Comparison of ENCODE assay signal across 12 mouse cellular contexts in genomic region chr17:11926865-11927386, GRCm38 (mm10).
A peak's percentile ranks its signal among the peaks of the same experiment; 100 is the strongest.
DNase-seq lines count a peak whose midpoint lies in the region; ATAC-seq lines count a peak whose summit lies in the region.
"Had no signal": no experiment of that assay in that cellular context is flagged by ENCODE, and none has a peak within 500 bp of the region (broad histone marks: within the 10 kb centered on the region; RNA-seq: fewer than 3 reads in every experiment).

No protein-coding gene starts in this region.

- peak; percentile 72; the same call in 1 of the 2 replicates for ATAC-seq in forebrain, embryonic 12.5 days (ENCODE audit: low FRiP score)
- ATAC-seq in midbrain, embryonic 14.5 days (ENCODE audit: low FRiP score, low TSS enrichment) = no peak
- ATAC-seq in erythroblast, adult 5-6 weeks (replicated peaks; ENCODE audit: low FRiP score, poor library complexity, severe bottlenecking) = no peak

- H3K27ac ChIP-seq in forebrain, embryonic 12.5 days = peak overlapping the region; percentile 71
- peak overlapping the region; percentile 45; the same call in 1 of the 2 replicates for H3K27ac ChIP-seq in midbrain, embryonic 14.5 days (replicated peaks; ENCODE audit: low read depth, low read length)
- H3K27ac ChIP-seq: embryonic facial prominence, embryonic 15.5 days had no signal

- H3K4me3 ChIP-seq in forebrain, embryonic 12.5 days (replicated peaks) = no peak overlapping the region
- H3K4me3 ChIP-seq in midbrain, embryonic 14.5 days (replicated peaks; ENCODE audit: low read depth, low read length) = no peak overlapping the region
- H3K4me3 ChIP-seq: embryonic facial prominence, embryonic 15.5 days had no signal

- H3K27me3 ChIP-seq in forebrain, embryonic 12.5 days = 0 out of 2 replicates have a peak, but pooled peaks cover 4% of the 10 kb centered on the region
- H3K27me3 ChIP-seq in midbrain, embryonic 14.5 days (ENCODE audit: control insufficient read depth, insufficient read depth, low read length) = no peaks in the 10 kb centered on the region
- H3K27me3 ChIP-seq: embryonic facial prominence, embryonic 15.5 days had no signal

- H3K9me3 ChIP-seq in forebrain, embryonic 12.5 days = no peaks in the 10 kb centered on the region
- no peaks in the 10 kb centered on the region for H3K9me3 ChIP-seq in midbrain, embryonic 14.5 days (ENCODE audit: control insufficient read depth, low read length)
- H3K9me3 ChIP-seq: embryonic facial prominence, embryonic 15.5 days had no signal

- H3K9ac ChIP-seq in forebrain, embryonic 12.5 days = no peak overlapping the region
- no peak overlapping the region for H3K9ac ChIP-seq in midbrain, embryonic 14.5 days (replicated peaks; ENCODE audit: low read length)
- H3K9ac ChIP-seq: embryonic facial prominence, embryonic 15.5 days had no signal

- DNase-seq in heart, adult 11 months = peak; percentile 91
- DNase-seq in heart, adult 18-20 months = no peak
- DNase-seq in kidney, adult 9 months = peak; percentile 89
- DNase-seq in midbrain, embryonic 14.5 days = peak; percentile 53
- no peak for DNase-seq in right cerebral cortex, postnatal 10 days (ENCODE audit: low spot score in 2 of 2)
- no peak for DNase-seq in thymus, postnatal 4 days
- DNase-seq: adrenal gland, postnatal 25 days; cerebellum, adult 9-10 months; gastrocnemius, postnatal 14 days had no signal

- 14% methylated on average over 11 of the region's 11 CpGs for WGBS in forebrain, embryonic 12.5 days
- WGBS in midbrain, embryonic 14.5 days = 48% methylated on average over 11 of the region's 11 CpGs

- H3K4me1 ChIP-seq in forebrain, embryonic 12.5 days = peaks cover 3% of the 10 kb centered on the region; the same call in 1 of the 2 replicates
- H3K4me1 ChIP-seq in midbrain, embryonic 14.5 days (ENCODE audit: control insufficient read depth, insufficient read depth, low read length) = peaks cover 5% of the 10 kb centered on the region; the same call in 1 of the 2 replicates

- H3K4me2 ChIP-seq in forebrain, embryonic 12.5 days = peak overlapping the region; percentile 33
- no peak overlapping the region for H3K4me2 ChIP-seq in midbrain, embryonic 14.5 days (ENCODE audit: low read length)
- H3K4me2 ChIP-seq: embryonic facial prominence, embryonic 15.5 days had no signal

- no peaks in the 10 kb centered on the region for H3K36me3 ChIP-seq in forebrain, embryonic 12.5 days (replicated peaks)
- H3K36me3 ChIP-seq in midbrain, embryonic 14.5 days (ENCODE audit: control insufficient read depth, insufficient read depth, low read length) = no peaks in the 10 kb centered on the region
- H3K36me3 ChIP-seq: embryonic facial prominence, embryonic 15.5 days had no signal

Comparison
In these comparisons a context has a peak if more than half of its experiments do, and no peak if none do; other contexts are left out.
1. DNase-seq: peak in heart, adult 11 months (single experiment), kidney, adult 9 months (single experiment) and midbrain, embryonic 14.5 days (single experiment); none in heart, adult 18-20 months (0 of 2), right cerebral cortex, postnatal 10 days (0 of 2) and thymus, postnatal 4 days (single experiment).